Mouse (Mus musculus): ENCODE results near the gene Atp5g3. TPM values are rescaled to one million over a fixed set of nuclear protein-coding genes. Genes with fewer than 3 reads are reported as not detected.
"Not testable (repeated sequence)": the region's sequence is repeated elsewhere in the genome, so short reads cannot be mapped to it uniquely, and the experiment has no call there.

Atp5g3 gene
- total RNA-seq (2021) = 100 to 1,000 TPM; 642 to 653 TPM
- long read RNA-seq, experiment 1, transcript Atp5g3-201 (5 exons, 714 nt) = major isoform, 93 of 177 reads
- long read RNA-seq, experiment 1, transcript Atp5g3-202 (5 exons, 723 nt) = minor isoform, 39 of 177 reads
- long read RNA-seq, experiment 1, partial matches to known transcripts = 38 of 177 reads
- long read RNA-seq, experiment 1, other reads (novel, unspliced or antisense) = 4 of 177 reads
- long read RNA-seq, experiment 2, transcript Atp5g3-201 (5 exons, 714 nt) = major isoform, 226 of 444 reads
- long read RNA-seq, experiment 2, transcript Atp5g3-202 (5 exons, 723 nt) = minor isoform, 100 of 444 reads
- long read RNA-seq, experiment 2, partial matches to known transcripts = 113 of 444 reads
- long read RNA-seq, experiment 2, other reads (novel, unspliced or antisense) = 3 of 444 reads

DNA sequence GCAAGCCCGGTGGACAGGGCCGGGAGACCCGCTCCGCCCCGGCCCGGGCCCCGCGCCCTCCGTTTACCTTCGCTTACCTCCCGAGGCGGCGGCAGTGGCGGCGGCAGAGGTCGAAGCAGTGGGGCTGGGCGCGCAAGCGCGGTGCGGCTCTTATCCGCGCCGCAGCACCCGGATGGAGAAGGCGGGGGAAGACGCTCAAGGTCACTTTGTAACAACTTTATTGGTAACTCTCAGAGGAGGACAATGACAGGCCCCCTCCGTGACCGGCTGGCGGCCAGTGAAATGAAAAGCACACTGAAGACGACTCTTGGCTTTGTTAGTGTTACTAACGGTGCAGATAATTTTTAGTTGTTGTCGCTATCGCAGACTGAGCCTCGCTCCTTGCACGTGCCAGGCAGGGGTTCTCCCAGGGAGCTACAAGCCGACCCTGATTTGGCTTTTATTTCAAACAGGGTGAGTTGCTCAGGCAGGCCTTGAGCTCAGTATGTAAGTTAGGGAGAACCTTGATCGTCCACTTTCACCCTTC, at the start of gene Atp5g3:
Atp5g3 (minus strand) TSS at position 152 of the 526 bp plus-strand sequence.
- peak; percentile 92 for DNase-seq (ENCODE audit: low spot score in 2 of 2)

DNA sequence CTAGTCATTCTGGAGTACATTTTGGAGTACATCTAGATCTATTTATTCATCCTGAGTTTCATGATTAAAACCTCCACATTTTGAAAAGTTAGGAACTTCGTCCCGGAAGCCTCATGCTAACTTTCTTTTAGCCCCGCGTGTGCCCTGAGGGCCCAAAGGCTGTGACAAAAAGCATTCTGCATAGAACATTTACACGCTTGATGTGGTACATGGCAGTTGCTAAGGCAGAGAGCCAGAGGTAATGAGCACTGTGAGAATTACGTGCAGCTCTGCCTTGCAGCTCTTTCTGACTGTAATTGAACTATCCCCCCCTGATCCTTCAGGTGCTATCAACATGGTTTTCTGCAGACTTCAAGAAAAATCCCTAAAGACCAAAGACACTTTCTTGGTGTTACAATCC, 47.2 kb upstream of the Atp5g3 start:
- no peak for DNase-seq (ENCODE audit: low spot score in 2 of 2)

DNA sequence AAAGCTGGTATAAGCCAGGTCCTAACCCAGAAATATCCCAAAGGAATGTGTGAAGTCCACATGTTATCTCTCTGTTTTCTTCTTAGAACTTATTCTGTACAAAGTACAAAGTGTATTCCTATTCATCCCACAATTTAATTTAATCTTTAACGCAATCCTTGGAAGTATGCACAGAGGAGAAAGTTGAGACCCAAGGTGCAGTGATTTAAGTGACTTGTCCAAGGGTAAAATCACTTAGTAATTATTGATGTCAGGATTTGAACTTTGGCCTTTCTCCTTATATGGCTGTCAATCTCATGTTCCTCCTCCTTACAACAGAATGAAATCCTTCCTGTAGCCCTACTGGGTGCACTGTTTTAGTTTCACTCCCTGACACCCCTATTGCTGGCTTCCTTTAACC, 42.5 kb upstream of the Atp5g3 start:
- DNase-seq (ENCODE audit: low spot score in 2 of 2) = no peak

DNA sequence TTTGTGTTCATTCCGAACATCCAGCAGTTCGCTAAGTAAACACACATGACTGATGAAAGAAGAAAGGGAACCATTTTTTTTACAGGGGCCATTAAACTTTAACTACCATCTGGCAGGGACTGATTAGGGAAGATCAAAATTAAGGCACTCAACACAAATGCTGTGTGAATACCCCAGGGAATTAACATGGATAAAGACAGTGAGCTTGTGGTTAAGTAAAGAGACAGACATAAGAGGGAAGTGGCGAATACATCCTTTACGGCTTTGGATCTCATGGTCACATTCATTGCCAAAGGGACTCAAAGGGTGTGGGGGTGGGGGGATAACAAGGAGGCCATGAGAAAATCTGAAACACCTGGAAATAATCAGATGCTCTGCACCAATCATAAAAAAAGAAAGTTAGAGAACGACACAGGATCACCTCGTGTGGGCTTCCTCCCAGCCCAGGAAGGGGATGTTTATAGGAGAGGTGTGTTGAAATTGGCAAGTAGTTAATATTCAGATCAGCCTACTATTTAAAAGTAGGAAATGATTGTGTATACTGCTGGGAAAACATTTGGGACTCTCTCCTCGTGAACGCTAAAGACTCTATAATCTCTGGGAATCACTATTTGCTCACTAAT, 41.6 kb upstream of the Atp5g3 start:
- DNase-seq (ENCODE audit: low spot score in 2 of 2) = no peak

DNA sequence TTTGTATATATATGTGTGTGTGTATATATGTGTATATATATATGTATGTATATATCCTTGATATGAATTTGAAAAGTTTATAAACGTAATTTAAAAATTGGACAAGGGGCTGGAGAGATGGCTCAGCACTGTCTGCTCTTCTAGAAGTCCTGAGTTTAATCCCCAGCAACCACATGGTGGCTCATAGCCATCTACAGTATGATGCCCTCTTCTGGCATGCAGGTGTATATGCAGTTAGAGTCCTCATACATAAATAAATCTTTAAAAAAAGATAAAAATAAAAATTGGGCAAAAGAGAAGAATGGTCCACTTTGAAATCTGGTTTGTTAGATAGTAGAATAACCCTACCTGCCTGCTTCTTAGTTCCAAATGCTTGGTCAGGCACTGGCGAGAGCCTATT, 36.2 kb upstream of the Atp5g3 start:
- DNase-seq (ENCODE audit: low spot score in 2 of 2) = no peak

DNA sequence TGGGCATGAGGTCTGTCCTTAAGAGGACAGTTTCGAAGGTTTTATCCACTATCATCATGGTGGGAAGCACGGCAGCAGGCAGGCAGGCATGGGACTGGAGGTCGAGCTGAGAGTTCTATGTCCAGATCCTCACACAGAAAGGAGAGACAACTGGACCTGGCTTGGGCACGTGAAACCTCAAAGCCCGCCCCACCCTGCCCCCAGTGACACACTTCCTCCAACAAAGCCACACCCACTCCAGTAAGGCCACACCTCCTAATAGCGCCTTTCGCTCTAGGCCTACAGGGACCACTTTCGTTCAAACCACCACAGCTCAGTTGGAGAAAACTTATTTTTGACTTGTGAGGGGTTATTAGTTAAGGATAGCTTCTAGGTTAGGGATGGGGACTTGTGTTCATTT, 32.6 kb upstream of the Atp5g3 start:
- no peak for DNase-seq (ENCODE audit: low spot score in 2 of 2)

DNA sequence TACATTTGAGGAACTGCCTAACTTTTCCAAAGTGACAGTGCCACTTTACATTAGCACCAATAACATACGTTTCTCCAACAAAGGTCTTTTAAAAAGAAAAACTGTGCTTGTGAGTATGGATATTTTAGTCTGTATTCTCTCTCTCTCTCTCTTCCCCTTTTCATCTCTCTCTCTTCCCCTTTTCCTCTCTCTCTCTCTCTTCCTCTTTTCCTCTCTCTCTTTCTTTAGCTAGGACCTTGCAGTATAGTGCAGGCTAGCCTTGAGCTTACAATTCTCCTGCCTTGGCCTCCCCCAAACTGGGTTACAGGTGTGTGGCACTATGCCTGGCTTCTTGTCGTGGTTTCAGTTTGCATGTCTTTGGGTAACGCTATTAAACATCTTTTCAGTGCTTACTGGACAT, 31.7 kb upstream of the Atp5g3 start:
- no peak for DNase-seq (ENCODE audit: low spot score in 2 of 2)

DNA sequence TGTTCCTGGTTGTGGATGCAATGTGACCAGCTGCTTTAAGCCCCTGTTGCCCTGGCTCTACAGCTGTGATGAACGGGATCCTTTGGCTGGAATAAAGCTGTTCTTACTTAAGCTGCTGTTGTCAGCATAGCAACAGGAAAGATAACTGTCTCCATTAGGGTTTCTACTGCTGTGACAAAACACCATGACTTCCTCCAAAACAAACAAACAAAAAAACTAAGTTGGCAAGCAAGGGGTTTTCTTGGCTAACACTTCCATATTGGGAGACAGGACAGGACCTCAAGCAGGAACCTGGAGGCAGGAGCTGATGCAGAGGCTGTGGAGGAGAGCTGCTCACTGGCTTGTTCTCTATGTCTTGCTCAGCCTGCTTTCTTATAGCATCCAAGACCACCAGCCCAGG, 30.2 kb upstream of the Atp5g3 start:
- DNase-seq (ENCODE audit: low spot score in 2 of 2) = no peak

DNA sequence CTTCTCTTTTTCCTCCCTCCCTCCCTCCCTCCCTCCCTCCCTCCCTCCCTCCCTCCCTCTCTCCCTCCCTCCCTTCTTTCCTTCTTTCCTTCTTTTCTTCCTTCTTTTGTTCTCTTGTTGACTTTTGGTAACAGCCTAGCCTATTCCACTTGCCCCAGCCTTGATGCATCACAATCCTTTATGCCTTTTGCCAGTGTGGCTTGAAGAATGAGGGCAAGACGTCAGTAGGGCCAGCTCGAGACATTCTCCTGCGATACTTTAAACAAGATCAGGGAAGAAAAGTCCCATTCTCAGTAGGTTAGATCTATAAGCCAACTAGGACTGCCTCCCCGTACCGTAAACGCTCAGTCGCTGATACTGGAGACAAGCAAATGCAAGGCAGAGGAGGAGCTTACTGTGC, 29.3 kb upstream of the Atp5g3 start:
- DNase-seq (ENCODE audit: low spot score in 2 of 2) = no peak

DNA sequence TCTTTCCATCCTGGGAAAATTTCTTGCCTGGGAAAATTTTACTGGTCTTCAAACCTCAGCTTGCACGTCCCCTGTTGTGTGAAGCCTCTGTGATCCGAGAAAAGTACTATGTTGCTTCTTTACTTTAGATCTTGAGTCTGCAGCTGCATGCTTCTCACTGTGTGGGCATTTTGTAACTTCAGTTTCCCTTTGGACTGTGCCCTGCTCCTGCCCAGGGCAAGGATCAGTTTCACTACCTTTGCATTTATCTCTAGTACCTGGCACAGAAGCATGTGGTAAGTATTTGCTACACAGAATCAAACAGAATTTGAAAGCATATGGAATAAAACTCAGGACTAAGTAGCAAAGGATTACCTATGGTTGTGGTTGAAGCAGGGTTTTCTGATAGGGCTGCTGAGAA, 27.8 kb upstream of the Atp5g3 start:
- no peak for DNase-seq (ENCODE audit: low spot score in 2 of 2)

DNA sequence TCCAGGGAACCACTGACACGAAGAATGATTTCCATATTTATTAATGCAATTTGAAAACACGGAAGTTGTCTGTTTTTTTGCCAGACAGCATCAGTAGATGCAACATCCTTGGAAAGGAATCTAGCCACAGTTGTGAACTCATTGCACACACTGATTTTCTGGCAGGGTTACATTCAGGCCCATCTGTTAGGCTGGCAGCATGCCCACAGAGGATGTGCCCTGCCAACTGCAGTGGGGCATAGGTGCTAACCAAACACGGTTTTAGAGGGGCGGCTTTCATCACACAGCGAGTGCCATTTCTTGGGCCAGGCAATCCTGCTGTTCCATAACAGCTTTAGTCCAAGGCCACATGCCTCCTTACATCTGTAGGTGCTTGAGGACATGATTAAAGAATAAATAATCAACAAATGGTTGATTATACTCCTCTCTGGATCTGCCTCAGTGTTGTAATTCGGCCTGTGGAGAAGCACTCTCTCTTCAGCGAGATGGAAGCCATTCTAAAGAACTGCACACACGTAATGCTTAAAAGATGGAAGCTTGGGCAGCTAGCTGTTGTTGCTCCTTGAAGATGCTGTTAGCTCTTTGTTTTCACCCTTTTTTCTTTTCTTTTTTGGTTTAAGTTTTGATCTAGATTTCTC, 21.7 kb upstream of the Atp5g3 start:
- peak; percentile 70 to 75 for DNase-seq (ENCODE audit: low spot score in 2 of 2)

DNA sequence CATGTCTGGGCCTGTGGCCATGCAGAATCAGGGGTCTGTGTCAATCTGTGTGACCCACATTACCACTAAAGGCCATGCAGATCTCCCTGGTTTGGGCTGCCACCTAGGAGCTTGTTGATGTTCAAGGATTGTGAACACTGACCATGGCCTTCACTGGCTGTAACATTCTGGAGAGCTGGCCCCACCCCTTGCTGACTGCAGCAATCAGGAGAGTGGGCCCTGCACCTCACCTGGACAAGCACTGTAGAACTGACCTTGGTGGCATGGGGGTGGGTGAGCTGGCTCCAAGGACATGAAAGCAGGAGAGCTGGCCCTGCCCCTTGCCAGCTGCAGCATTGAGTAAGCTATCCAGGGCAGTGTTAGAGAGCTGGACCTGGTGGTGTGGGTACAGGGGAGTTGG, 16.6 kb upstream of the Atp5g3 start:
- no peak for DNase-seq (ENCODE audit: low spot score in 2 of 2)

DNA sequence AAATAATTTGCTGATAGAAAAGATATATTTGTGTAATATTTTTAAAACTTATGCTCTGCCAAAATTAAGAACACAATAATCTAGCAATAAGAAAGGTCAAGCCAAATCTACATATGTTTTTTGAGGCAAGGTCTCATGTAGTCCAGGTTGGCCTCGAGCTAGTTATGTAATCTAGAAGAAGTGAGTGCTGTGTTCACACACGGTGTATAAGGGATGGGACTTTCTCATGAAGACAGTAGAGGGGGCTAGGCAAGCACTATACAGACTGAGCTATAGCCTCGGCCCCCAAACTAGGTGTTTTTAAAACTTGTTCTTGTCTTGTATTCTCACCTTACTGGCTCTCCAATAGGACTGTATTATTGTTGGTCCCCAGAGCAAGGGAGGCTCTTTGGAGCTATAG, 14.4 kb upstream of the Atp5g3 start:
- DNase-seq (ENCODE audit: low spot score in 2 of 2) = no peak

DNA sequence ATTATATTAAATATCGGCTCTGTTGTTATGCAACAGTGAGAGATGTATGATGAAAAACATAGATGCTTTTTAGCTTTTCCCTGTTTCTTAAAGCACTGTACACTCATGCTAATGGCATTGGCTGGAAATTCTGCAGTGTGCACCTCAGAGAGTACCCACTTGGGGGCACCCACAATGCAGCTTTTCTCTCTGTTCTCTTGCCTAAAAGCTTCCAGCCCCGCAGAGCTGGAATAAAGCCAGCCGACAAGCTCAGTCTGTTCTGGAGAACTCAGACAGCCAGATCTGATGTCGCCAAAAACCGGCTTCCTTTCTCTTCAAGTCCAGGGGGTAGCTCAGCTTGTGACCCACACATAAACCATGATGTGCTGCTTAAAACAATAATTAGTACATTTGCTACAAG, 14.0 kb upstream of the Atp5g3 start:
- DNase-seq (ENCODE audit: low spot score in 2 of 2) = peak; percentile 83 to 91

DNA sequence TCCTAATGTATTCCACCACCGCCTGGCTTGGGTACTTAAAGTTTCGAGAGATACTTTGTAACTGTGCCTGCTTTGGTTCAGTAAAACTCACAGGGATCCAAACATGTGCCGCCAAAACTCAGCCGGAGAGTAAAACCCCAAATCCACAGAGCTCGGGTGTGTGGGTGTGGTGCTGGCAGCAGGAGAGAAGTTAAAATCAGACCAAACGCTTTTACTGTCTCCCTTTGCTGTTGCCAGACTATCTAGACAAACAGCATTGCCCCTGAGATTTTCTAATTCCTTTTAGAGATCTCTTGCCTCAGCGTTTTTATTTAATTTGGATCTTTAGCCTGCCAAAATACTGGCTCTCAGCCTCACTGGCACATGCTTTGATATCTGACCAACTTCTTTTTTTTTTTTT, 8.5 kb upstream of the Atp5g3 start:
- peak; percentile 16 to 70 for DNase-seq (ENCODE audit: low spot score in 2 of 2)

DNA sequence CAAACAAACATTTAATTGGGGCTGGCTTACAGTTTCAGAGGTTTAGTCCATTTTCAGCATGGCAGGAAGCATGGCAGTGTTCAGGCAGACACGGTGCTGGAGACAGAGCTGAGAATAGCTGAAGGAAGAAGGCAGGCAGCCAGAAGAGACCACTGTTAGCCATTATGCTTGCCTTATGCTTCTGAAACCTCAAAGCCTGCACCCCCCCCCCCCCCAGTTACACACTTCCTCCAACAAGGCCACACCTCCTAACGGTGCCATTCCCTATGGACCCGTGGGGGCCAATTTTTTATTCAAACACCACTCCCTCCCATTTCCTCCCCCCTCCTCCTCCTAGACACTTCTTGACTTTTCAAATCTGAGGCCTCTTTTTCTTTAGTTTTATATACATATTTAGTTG, 1.1 kb upstream of the Atp5g3 start:
- no peak for DNase-seq (ENCODE audit: low spot score in 2 of 2)

DNA sequence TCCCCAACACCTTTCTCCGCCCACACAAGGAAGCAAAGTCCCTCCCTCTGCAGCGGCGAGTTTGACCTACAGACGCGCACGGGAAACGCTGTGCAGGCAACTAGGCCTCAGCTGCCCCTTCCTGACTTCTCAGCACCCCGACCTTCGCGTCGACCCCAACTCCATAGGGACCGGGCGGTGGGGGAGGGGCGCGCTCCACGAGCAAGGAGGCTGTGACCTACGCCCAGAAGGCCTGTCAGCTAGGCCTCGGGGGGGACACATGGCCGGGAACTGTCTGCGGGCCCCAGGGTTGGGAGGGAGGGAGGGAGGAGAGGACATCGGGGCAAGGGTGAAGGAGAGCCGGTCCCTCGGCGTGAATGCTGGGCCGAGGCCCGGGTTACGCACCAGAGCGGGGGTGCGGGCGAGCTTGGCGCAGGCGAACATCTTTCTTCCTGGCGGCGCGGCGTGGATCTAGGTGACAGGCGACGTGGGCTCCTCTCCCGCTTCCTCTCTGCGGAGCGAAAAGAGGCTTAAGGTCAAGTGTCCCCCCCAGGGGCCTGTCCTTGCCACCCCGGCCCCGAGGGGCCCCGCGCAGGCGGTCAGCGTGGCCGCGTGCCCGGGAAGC, 453 bp downstream of the Atp5g3 start:
- DNase-seq (ENCODE audit: low spot score in 2 of 2) = peak in 1 of 2 experiments; percentile 36

DNA sequence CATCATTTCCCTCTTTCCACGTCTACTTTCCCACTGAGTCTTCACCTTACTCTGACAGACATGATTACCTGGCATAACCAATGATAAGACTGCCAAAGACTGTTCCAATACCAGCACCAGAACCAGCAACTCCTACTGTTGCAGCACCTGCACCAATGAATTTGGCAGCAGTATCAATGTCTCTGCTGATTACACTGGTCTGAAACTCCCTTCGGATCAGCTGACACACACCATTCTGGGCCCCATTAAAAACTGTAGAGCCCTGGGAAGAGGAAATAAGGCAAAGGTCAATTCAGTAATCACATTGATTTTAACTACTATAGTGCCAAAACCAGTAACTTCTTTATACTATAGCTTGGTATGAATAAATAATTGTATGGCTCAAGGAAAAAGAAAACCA, 2.0 kb downstream of the Atp5g3 start:
- no peak for DNase-seq (ENCODE audit: low spot score in 2 of 2)

DNA sequence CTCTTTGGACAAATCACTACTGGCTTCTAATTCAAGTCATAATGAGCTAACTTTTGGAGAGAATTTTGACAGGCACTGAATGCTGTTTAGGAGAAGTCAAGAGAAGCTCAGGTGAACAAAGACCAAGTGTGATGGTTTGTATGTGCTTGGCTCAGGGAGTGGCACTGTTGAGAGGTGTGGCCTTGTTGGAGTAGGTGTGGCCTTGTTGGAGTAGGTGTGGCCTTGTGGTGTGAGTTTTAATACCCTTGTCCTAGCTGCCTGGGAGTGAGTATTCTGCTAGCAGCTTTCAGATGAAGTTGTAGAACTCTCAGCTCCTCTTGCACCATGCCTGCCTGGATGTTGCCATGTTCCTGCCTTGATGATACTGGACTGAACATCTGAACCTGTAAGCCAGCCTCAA, 6.4 kb downstream of the Atp5g3 start:
- not testable (repeated sequence) for DNase-seq (ENCODE audit: low spot score in 2 of 2)

DNA sequence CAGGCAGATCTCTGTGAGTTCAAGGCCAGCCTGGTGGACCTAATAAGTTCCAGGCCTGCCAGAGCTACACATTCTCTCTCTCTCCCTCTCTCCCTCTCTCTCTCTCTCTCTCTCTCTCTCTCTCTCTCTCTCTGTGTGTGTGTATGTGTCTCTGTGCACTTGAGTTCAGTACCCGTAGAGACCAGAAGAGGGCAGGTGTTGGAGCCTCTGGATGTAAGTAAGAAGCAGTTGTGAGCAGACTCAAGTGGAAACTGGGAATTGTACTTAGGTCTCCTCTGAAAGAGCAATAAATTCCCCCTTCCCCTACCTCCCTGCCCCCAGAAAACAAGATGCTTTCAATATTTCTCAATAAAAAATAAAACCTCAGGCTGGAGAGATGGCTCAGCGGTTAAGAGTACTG, 7.6 kb downstream of the Atp5g3 start:
- no peak for DNase-seq (ENCODE audit: low spot score in 2 of 2)

DNA sequence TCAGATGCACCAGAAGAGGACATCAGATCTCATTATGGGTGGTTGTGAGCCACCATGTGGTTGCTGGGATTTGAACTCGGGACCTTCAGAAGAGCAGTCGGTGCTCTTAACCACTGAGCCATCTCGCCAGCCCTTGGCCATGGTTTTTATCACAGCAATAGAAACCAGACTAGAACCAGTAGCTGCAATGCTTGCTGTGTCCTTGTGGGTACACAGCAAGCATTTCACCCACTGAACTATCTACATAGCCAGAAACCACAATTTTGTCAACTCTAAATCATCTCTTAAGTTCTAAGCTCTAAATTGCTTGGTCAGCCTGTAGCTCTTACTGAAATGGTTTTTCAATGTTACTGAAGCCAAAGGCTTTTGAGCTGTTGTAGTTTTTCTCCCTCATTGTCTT, 8.8 kb downstream of the Atp5g3 start:
- not testable (repeated sequence) for DNase-seq (ENCODE audit: low spot score in 2 of 2)

DNA sequence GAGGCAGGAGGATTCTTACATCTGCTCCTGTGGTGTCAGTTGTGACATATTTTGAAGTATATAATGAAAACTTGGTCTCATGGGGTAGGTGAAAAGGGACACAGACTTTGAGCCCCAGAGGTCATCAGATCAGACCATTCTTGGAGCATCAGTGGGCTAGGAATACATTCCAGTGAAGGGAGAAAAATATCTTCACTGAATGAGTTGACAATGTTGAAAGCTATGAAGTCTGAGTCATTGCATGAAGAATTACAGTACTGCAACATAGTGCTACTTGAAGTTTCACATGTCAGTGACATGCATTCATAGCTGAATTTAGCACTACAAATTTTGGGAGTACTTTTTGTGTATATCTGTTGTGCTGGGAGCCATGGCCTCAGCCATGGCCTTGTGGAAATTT, 10.0 kb downstream of the Atp5g3 start:
- DNase-seq (ENCODE audit: low spot score in 2 of 2) = no peak

All from layer of hippocampus, postnatal 14 days (tissue).